Comparison of ENCODE assay signal across 30 mouse cellular contexts in the genomic region with DNA sequence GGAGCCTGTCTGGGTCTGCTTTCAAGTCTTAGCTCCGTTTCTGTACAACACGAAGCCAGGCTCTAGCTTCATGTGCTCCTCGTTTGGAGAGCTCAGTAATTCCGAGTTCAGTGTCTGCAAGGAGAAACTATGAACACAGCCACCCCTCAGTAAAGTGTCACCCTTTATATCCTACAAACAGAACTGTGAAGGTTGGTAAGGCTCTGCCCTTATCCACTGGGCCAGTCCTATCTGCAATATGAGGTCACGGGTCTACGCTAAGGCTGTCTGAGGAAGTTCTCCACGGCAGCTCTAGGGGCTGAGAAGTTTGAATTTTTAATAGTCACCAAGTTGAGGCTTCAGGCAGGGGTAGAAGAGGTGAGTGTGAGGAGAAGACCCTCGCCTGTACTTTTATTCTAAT. TPM values are rescaled to one million over a fixed set of nuclear protein-coding genes. Genes with fewer than 3 reads are reported as not detected.
DNase-seq lines count a peak whose midpoint lies in the region; ATAC-seq and TF ChIP-seq lines count a peak whose summit lies in the region.
"Had no signal": no experiment of that assay in that cellular context is flagged by ENCODE, and none has a peak within 500 bp of the region (broad histone marks: within the 10 kb centered on the region; RNA-seq: fewer than 3 reads in every experiment).

No protein-coding gene starts in this region.

- peak overlapping the region; percentile 97 for H3K27ac ChIP-seq in thymus, adult 2 months (ENCODE audit: control insufficient read depth, insufficient read depth, low read length)
- 0 out of 2 replicates have a peak overlapping the region, but pooled peaks have one; percentile 39 for H3K27ac ChIP-seq in small intestine, adult 2 months (ENCODE audit: insufficient read depth, low read depth, low read length)
- H3K27ac ChIP-seq: forebrain, embryonic 15.5 days; kidney, embryonic 15.5 days; limb, embryonic 13.5 days; midbrain, embryonic 10.5 days had no signal

- H3K4me3 ChIP-seq in thymus, adult 2 months (ENCODE audit: control insufficient read depth, insufficient read depth, low read length), result no peak overlapping the region
- H3K4me3 ChIP-seq in small intestine, adult 2 months (ENCODE audit: low read depth, low read length), result no peak overlapping the region
- H3K4me3 ChIP-seq: forebrain, embryonic 15.5 days; heart, embryonic 12.5 days; kidney, embryonic 15.5 days; limb, embryonic 13.5 days; midbrain, embryonic 10.5 days had no signal

- WGBS in thymus, adult 2 months, result 40% methylated on average over 8 of the region's 8 CpGs
- 81% methylated on average over 8 of the region's 8 CpGs for WGBS in small intestine, adult 2 months

- peaks cover 31% of the 10 kb centered on the region for H3K4me1 ChIP-seq in thymus, adult 2 months (replicated peaks; ENCODE audit: control insufficient read depth, insufficient read depth, low read length)
- peaks cover 15% of the 10 kb centered on the region for H3K4me1 ChIP-seq in small intestine, adult 2 months (ENCODE audit: control insufficient read depth, insufficient read depth, insufficient read length, low read length)

- TF ChIP-seq CTCF in thymus, adult 2 months (IDR thresholded peaks at IDR 0.05; ENCODE audit: borderline replicate concordance, control insufficient read depth, extremely low read depth, insufficient read depth, low read length, poor library complexity), result no peak
- no peak for TF ChIP-seq CTCF in small intestine, adult 2 months (IDR thresholded peaks at IDR 0.05; ENCODE audit: extremely low read depth, insufficient read length, insufficient replicate concordance, low read depth, low read length)

- ATAC-seq in CD4-positive, CD25-positive, alpha-beta regulatory T cell, adult 4 months, result no peak
- ATAC-seq in megakaryocyte, adult 5-6 weeks (ENCODE audit: poor library complexity, severe bottlenecking), result peak; percentile 43
- ATAC-seq: forebrain, embryonic 15.5 days had no signal

- peaks cover 15% of the 10 kb centered on the region for H3K36me3 ChIP-seq in thymus, adult 2 months (ENCODE audit: control insufficient read depth, insufficient read depth, low read length)
- no peaks in the 10 kb centered on the region for H3K36me3 ChIP-seq in small intestine, adult 2 months (ENCODE audit: control insufficient read depth, insufficient read depth, low read length)
- H3K36me3 ChIP-seq: forebrain, embryonic 15.5 days; heart, embryonic 12.5 days; kidney, embryonic 15.5 days; limb, embryonic 13.5 days; midbrain, embryonic 10.5 days had no signal

- no peaks in the 10 kb centered on the region for H3K27me3 ChIP-seq in thymus, adult 2 months (ENCODE audit: control insufficient read depth, insufficient read depth, low read length)
- H3K27me3 ChIP-seq in small intestine, adult 2 months (ENCODE audit: control insufficient read depth, insufficient read depth, low read length), result no peaks in the 10 kb centered on the region
- H3K27me3 ChIP-seq: forebrain, embryonic 15.5 days; heart, embryonic 12.5 days; kidney, embryonic 15.5 days; limb, embryonic 13.5 days had no signal

- no peak for TF ChIP-seq POLR2A in thymus, adult 2 months (IDR thresholded peaks at IDR 0.05; ENCODE audit: control insufficient read depth, extremely low read depth, insufficient read depth, low read length, poor library complexity)
- TF ChIP-seq POLR2A in small intestine, adult 2 months (IDR thresholded peaks at IDR 0.05; ENCODE audit: low read depth, low read length), result no peak

- DNase-seq in CD4-positive, CD25-positive, alpha-beta regulatory T cell, adult 2 months (ENCODE audit: low read depth, low spot score), result peak; percentile 39
- no peak for DNase-seq in thymus, adult 2 months
- no peak for DNase-seq in thymus, postnatal 14 days
- DNase-seq in gastrocnemius, adult 8-10 months (ENCODE audit: low spot score in 2 of 2), result no peak
- DNase-seq in lung, postnatal 14 days, result no peak
- DNase-seq: adrenal gland, adult 2 months; cerebellum, adult 2 months; cerebellum, postnatal 36 days; gastrocnemius, postnatal 10 days; heart, adult 11 months; heart, postnatal 14 days; kidney, adult 11 months; kidney, postnatal 4 days; layer of hippocampus, adult 9-11 months; lung, postnatal 10 days; right cerebral cortex, postnatal 14 days had no signal

RNA-seq across cellular contexts. Expression of a gene that starts 27.8 kb away (rescaled TPM):
- polyA plus RNA-seq in CD4-positive, CD25-positive, alpha-beta regulatory T cell, adult 4 months (2017; shearing (Covaris generic)), result 10 to 100 TPM; 34.9 to 86.7 TPM
- 21.1 and 22.4 TPM in 2 replicates for polyA plus RNA-seq in thymus, adult 2 months (2012; rRNA removed)
- 55.5 and 58.9 TPM in 2 replicates for total RNA-seq in megakaryocyte, adult 5-6 weeks (2015)
- total RNA-seq in megakaryocyte, adult 5-6 weeks (2017), result 154 and 155 TPM in 2 replicates
- polyA plus RNA-seq in small intestine, adult 2 months (2012; rRNA removed), result 6.5 and 6.9 TPM in 2 replicates
- 1 to 10 TPM in 3 of 4 experiments, under 1 TPM in 1; 0.46 to 2.0 (median 1.3) TPM for total RNA-seq in gastrocnemius, adult 8-10 months (2022)

RNA-seq across cellular contexts. Expression of a gene that starts 29.2 kb away (rescaled TPM):
- under 1 TPM in 1 of 2 experiments, not detected in 1; 0.44 TPM for polyA plus RNA-seq in CD4-positive, CD25-positive, alpha-beta regulatory T cell, adult 4 months (2017; shearing (Covaris generic))
- polyA plus RNA-seq in thymus, adult 2 months (2012; rRNA removed), result 2.2 and 2.3 TPM in 2 replicates
- 0.45 and 1.1 TPM in 2 replicates for total RNA-seq in megakaryocyte, adult 5-6 weeks (2015)
- total RNA-seq in megakaryocyte, adult 5-6 weeks (2017), result 2.4 TPM in 1 of 2 replicates, not detected in the other
- polyA plus RNA-seq in small intestine, adult 2 months (2012; rRNA removed), result 0.18 and 0.88 TPM in 2 replicates
- not detected for total RNA-seq in gastrocnemius, adult 8-10 months (2022)
- total RNA-seq: gastrocnemius, postnatal 10 days had no signal
- polyA plus RNA-seq: forebrain, embryonic 15.5 days; heart, embryonic 12.5 days; hindbrain, embryonic 11.5 days; kidney, embryonic 15.5 days; midbrain, embryonic 10.5 days had no signal

RNA-seq across cellular contexts. Expression of a gene that starts 29.8 kb away (rescaled TPM):
- not detected for polyA plus RNA-seq in CD4-positive, CD25-positive, alpha-beta regulatory T cell, adult 4 months (2017; shearing (Covaris generic))
- not detected in 2 replicates for polyA plus RNA-seq in thymus, adult 2 months (2012; rRNA removed)
- total RNA-seq in megakaryocyte, adult 5-6 weeks (2015), result not detected in 2 replicates
- total RNA-seq in megakaryocyte, adult 5-6 weeks (2017), result not detected in 2 replicates
- not detected in 2 replicates for polyA plus RNA-seq in small intestine, adult 2 months (2012; rRNA removed)
- total RNA-seq in gastrocnemius, adult 8-10 months (2022), result not detected
- total RNA-seq: ES-E14; gastrocnemius, postnatal 10 days; heart, postnatal 14 days; left cerebral cortex, postnatal 25 days had no signal
- polyA plus RNA-seq: adrenal gland, adult 2 months; cerebellum, adult 2 months; embryonic facial prominence, embryonic 14.5 days; forebrain, embryonic 15.5 days; heart, embryonic 12.5 days; hindbrain, embryonic 11.5 days; kidney, embryonic 15.5 days; limb, embryonic 13.5 days; liver, embryonic 16.5 days; midbrain, embryonic 10.5 days; stomach, embryonic 16.5 days had no signal

RNA-seq across cellular contexts. Expression of a gene that starts 32.2 kb away (rescaled TPM):
- polyA plus RNA-seq in CD4-positive, CD25-positive, alpha-beta regulatory T cell, adult 4 months (2017; shearing (Covaris generic)), result 10 to 100 TPM; 14.2 to 22.2 TPM
- 8.2 and 11.7 TPM in 2 replicates for polyA plus RNA-seq in thymus, adult 2 months (2012; rRNA removed)
- 24.1 and 25.4 TPM in 2 replicates for total RNA-seq in megakaryocyte, adult 5-6 weeks (2015)
- 5.1 TPM in 2 replicates for total RNA-seq in megakaryocyte, adult 5-6 weeks (2017)
- polyA plus RNA-seq in small intestine, adult 2 months (2012; rRNA removed), result 3.7 and 5.0 TPM in 2 replicates
- total RNA-seq in gastrocnemius, adult 8-10 months (2022), result 1 to 10 TPM; 3.7 to 4.6 (median 4.2) TPM

RNA-seq across cellular contexts. Expression of a gene that starts 40.8 kb away (rescaled TPM):
- 10 to 100 TPM; 78.8 to 89.1 TPM for polyA plus RNA-seq in CD4-positive, CD25-positive, alpha-beta regulatory T cell, adult 4 months (2017; shearing (Covaris generic))
- 25.8 and 26.3 TPM in 2 replicates for polyA plus RNA-seq in thymus, adult 2 months (2012; rRNA removed)
- 60.7 and 64.7 TPM in 2 replicates for total RNA-seq in megakaryocyte, adult 5-6 weeks (2015)
- 110 and 114 TPM in 2 replicates for total RNA-seq in megakaryocyte, adult 5-6 weeks (2017)
- polyA plus RNA-seq in small intestine, adult 2 months (2012; rRNA removed), result 1.9 and 3.6 TPM in 2 replicates
- total RNA-seq in gastrocnemius, adult 8-10 months (2022), result 10 to 100 TPM; 36.7 to 45.4 (median 41.7) TPM
